Mouse (Mus musculus) E14TG2a.4 (cell line): Measurements from ENCODE around the gene Foxn4.

Experiments
- CTCF ChIP-seq: conservative IDR thresholded peaks from 2 replicates; pipeline ENCODE4 v1.5.1; 2014; ENCODE audit warnings: low read length
- NANOG ChIP-seq: IDR thresholded peaks from 2 replicates; pipeline ENCODE4 v1.6.1; 2014; ENCODE audit warnings: borderline replicate concordance, low read length, mixed read lengths
- POU5F1 ChIP-seq: IDR thresholded peaks from 2 replicates; pipeline ENCODE4 v1.6.1; 2014; ENCODE audit warnings: low read length, borderline replicate concordance

DNA sequence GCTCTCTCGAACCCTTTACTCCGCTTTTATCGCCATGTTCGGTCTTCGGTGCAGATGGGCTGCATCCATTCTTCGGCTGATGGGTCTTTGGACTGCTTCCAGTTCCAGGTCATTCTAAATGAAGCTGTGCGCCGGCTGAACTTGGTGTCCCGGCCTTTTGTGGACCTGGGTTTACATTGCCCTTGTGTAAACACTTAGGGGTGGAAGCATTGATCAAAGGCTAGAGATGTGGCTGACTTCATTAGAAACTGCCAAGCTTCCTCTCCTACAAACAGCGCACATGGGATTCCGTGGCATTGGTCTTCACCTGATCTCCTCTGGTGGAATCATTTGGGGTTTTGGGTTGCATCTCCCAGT, 36.1 kb upstream of the Foxn4 start:
- no peak for TF ChIP-seq CTCF
- no peak for TF ChIP-seq POU5F1
- TF ChIP-seq NANOG, result no peak
